Mouse (Mus musculus): ENCODE measurements around the gene Pabpn1l. TPM values are rescaled to one million over a fixed set of nuclear protein-coding genes. Genes with fewer than 3 reads are reported as not detected.
"Not testable (repeated sequence)": the region's sequence is repeated elsewhere in the genome, so short reads cannot be mapped to it uniquely, and the experiment has no call there.

The Pabpn1l gene
- polyA plus RNA-seq, 1 experiment from 2014 or later, result not detected

DNA sequence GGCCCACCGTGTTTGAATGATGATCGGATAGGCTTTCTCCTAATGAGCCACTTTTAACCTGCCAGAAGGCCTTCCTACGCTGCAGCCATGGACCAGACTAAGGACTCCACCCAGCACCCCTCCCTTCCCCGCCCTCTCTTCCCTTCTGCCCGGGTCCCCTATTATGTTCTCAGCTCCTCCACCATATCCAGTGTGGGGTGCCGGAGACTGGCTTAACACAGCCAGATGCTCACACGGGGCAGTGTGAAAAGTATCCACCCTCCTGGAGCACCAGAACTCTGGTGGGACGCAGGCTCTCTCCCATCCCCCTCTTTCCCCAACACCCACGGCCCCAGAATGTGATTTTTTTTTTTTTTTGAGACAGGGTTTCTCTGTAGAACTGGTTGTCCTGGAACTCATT lies 49.0 kb downstream of the Pabpn1l start:
- H3K4me2 ChIP-seq, result no peak overlapping the region
- ATAC-seq (replicated peaks; ENCODE audit: insufficient number of reproducible peaks, insufficient read depth, low FRiP score, low read depth), result no peak
- H3K4me3 ChIP-seq, result no peak overlapping the region
- peaks cover 38% of the 10 kb centered on the region for H3K36me3 ChIP-seq
- WGBS, result 68% methylated on average over 9 of the region's 9 CpGs
- no peaks in the 10 kb centered on the region for H3K9me3 ChIP-seq (replicated peaks)
- no peak overlapping the region for H3K27ac ChIP-seq
- H3K27me3 ChIP-seq, result no peaks in the 10 kb centered on the region
- no peak overlapping the region for H3K9ac ChIP-seq
- H3K4me1 ChIP-seq (replicated peaks), result peaks cover 45% of the 10 kb centered on the region

DNA sequence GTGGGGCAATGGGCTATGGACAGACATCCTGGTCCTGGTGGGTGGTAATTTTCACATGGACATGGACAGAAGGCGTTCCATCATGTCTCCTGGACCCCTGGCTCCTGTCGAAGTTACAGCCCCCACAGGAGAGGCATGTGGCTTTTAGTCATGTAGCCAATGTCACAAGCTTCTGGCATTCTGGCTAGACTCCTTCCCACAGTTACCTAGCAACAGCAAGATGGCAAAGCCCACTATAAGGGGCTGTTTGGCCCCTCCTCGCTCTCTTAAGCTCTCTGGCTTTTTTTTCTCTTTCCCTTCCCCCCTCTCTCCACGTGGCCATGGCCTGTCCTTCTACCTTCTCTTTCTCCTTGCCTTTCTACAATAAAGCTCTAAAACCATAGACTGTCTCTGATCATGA lies 49.4 kb downstream of the Pabpn1l start:
- Histone ChIP-seq H3K36me3 (peaks cover 38% of the 10 kb centered on the region), H3K4me1 (replicated peaks) (peaks cover 45% of the 10 kb centered on the region)
- not testable (repeated sequence) for H3K4me3 ChIP-seq; H3K9ac ChIP-seq; H3K4me2 ChIP-seq; H3K9me3 ChIP-seq (replicated peaks); H3K27me3 ChIP-seq; H3K27ac ChIP-seq; ATAC-seq (replicated peaks; ENCODE audit: insufficient number of reproducible peaks, insufficient read depth, low FRiP score, low read depth)
- WGBS, result 54% methylated on average over 4 of the region's 4 CpGs

- Histone ChIP-seq H3K36me3 (peaks cover 38% of the 10 kb centered on the region), H3K4me2 (no peak overlapping the region), H3K4me3 (no peak overlapping the region), H3K9ac (no peak overlapping the region), H3K9me3 (replicated peaks) (no peaks in the 10 kb centered on the region), H3K27ac (no peak overlapping the region), H3K4me1 (replicated peaks) (peaks cover 45% of the 10 kb centered on the region), H3K27me3 (no peaks in the 10 kb centered on the region)
- WGBS, result 84% methylated on average over 3 of the region's 3 CpGs
- no peak for ATAC-seq (replicated peaks; ENCODE audit: insufficient number of reproducible peaks, insufficient read depth, low FRiP score, low read depth)
Measured at GRCm38 (mm10) chr8:122572751-122573150, 49.8 kb downstream of the Pabpn1l start.

DNA sequence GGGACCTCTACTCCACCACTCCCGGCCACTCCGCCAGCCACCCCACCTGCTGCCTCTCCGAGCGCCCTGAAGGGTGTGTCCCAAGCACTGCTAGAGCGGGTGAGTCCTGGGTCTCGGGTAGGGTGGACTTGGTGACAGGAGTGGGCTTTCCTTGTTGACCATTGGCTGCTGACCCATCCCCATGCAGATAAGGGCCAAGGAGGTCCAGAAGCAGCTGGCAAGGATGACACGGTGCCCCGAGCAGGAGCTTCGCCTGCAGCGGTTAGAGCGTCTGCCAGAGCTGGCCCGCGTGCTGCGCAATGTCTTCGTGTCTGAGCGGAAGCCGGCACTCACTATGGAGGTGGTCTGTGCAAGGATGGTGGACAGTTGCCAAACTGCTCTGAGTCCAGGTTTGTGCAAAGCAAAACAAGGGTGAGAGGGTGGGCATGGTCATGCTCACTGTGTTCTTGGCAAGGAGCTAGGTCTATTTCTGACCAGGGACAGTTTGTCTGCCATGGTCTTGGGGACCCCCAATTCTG lies 50.7 kb downstream of the Pabpn1l start:
- H3K4me2 ChIP-seq, result no peak overlapping the region
- ATAC-seq (replicated peaks; ENCODE audit: insufficient number of reproducible peaks, insufficient read depth, low FRiP score, low read depth), result no peak
- no peaks in the 10 kb centered on the region for H3K27me3 ChIP-seq
- peaks cover 38% of the 10 kb centered on the region for H3K36me3 ChIP-seq
- peaks cover 46% of the 10 kb centered on the region for H3K4me1 ChIP-seq (replicated peaks)
- H3K9ac ChIP-seq, result no peak overlapping the region
- H3K4me3 ChIP-seq, result no peak overlapping the region
- H3K27ac ChIP-seq, result no peak overlapping the region
- WGBS, result 90% methylated on average over 17 of the region's 17 CpGs
- no peaks in the 10 kb centered on the region for H3K9me3 ChIP-seq (replicated peaks)

DNA sequence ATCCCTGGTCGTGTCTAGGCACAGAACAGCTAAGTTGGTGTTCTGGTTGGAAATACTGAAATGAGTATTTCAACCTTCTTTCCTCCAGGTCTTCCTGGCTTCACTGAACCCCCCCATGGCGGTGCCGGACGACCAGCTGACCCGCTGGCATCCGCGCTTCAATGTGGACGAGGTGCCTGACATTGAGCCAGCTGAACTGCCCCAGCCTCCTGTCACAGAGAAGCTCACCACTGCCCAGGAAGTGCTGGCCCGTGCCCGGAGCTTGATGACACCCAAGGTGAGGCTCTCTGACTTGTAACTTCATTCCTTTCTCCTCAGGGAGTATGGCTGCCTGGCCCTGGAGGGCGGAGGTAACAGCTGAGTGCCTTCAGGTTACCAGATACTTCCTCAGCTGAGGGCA lies 51.4 kb downstream of the Pabpn1l start:
- H3K27ac ChIP-seq, result no peak overlapping the region
- no peaks in the 10 kb centered on the region for H3K9me3 ChIP-seq (replicated peaks)
- no peak overlapping the region for H3K9ac ChIP-seq
- no peak for ATAC-seq (replicated peaks; ENCODE audit: insufficient number of reproducible peaks, insufficient read depth, low FRiP score, low read depth)
- 94% methylated on average over 11 of the region's 11 CpGs for WGBS
- no peak overlapping the region for H3K4me2 ChIP-seq
- peaks cover 47% of the 10 kb centered on the region for H3K4me1 ChIP-seq (replicated peaks)
- no peaks in the 10 kb centered on the region for H3K27me3 ChIP-seq
- peaks cover 38% of the 10 kb centered on the region for H3K36me3 ChIP-seq
- H3K4me3 ChIP-seq, result no peak overlapping the region

DNA sequence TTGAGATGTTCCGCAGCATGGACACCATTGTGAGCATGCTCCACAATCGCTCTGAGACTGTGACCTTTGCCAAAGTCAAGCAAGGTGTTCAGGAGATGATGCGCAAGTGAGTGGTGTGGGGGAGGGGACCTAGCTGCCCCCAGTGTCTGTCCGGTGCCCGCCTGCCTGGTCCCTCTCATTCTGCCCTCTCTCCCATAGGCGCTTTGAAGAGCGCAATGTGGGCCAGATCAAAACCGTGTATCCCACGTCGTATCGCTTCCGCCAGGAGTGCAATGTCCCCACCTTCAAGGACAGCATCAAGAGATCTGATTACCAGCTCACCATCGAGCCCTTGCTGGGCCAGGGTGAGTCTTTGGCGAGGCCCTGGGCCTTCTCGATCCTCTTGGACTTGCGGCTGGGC lies 52.5 kb downstream of the Pabpn1l start:
- 94% methylated on average over 16 of the region's 16 CpGs for WGBS
- ATAC-seq (replicated peaks; ENCODE audit: insufficient number of reproducible peaks, insufficient read depth, low FRiP score, low read depth), result no peak
- no peak overlapping the region for H3K27ac ChIP-seq
- H3K27me3 ChIP-seq, result no peaks in the 10 kb centered on the region
- H3K4me3 ChIP-seq, result no peak overlapping the region
- no peak overlapping the region for H3K9ac ChIP-seq
- peaks cover 36% of the 10 kb centered on the region for H3K4me1 ChIP-seq (replicated peaks)
- H3K9me3 ChIP-seq (replicated peaks), result no peaks in the 10 kb centered on the region
- peaks cover 38% of the 10 kb centered on the region for H3K36me3 ChIP-seq
- no peak overlapping the region for H3K4me2 ChIP-seq

Small RNAs within 50 kb of the gene (microRNA-seq; reads per million reads assigned to microRNA genes)
- not detected for gene Mir6396

Other genes starting within 250 kb of the Pabpn1l start
- 26.1 and 31.0 TPM in 2 replicates for gene Zc3h18, start 246.1 kb downstream of the Pabpn1l start, polyA plus RNA-seq (2015; fragmentation: Nextera tagmentation; extraction: Ambion mirVana)
- gene Il17c, start 200.7 kb downstream of the Pabpn1l start, polyA plus RNA-seq (2015; fragmentation: Nextera tagmentation; extraction: Ambion mirVana), result 0.34 TPM in 1 of 2 replicates, not detected in the other
- gene Cyba, start 189.8 kb downstream of the Pabpn1l start, polyA plus RNA-seq (2015; fragmentation: Nextera tagmentation; extraction: Ambion mirVana), result 176 and 197 TPM in 2 replicates
- gene Mvd, start 179.3 kb downstream of the Pabpn1l start, polyA plus RNA-seq (2015; fragmentation: Nextera tagmentation; extraction: Ambion mirVana), result 13.3 and 18.9 TPM in 2 replicates
- gene Snai3, start 162.0 kb downstream of the Pabpn1l start, polyA plus RNA-seq (2015; fragmentation: Nextera tagmentation; extraction: Ambion mirVana), result 2.0 and 2.5 TPM in 2 replicates
- 37.0 and 44.4 TPM in 2 replicates for gene Rnf166, start 146.7 kb downstream of the Pabpn1l start, polyA plus RNA-seq (2015; fragmentation: Nextera tagmentation; extraction: Ambion mirVana)
- gene Ctu2, start 146.6 kb downstream of the Pabpn1l start, polyA plus RNA-seq (2015; fragmentation: Nextera tagmentation; extraction: Ambion mirVana), result 23.0 and 25.6 TPM in 2 replicates
- 11.5 and 13.9 TPM in 2 replicates for gene Piezo1, start 71.4 kb downstream of the Pabpn1l start, polyA plus RNA-seq (2015; fragmentation: Nextera tagmentation; extraction: Ambion mirVana)
- gene Cdt1, start 54.7 kb downstream of the Pabpn1l start, polyA plus RNA-seq (2015; fragmentation: Nextera tagmentation; extraction: Ambion mirVana), result 24.5 and 28.4 TPM in 2 replicates
- 163 and 208 TPM in 2 replicates for gene Aprt, start 45.8 kb downstream of the Pabpn1l start, polyA plus RNA-seq (2015; fragmentation: Nextera tagmentation; extraction: Ambion mirVana)
- 8.0 and 12.2 TPM in 2 replicates for gene Galns, start 11.3 kb downstream of the Pabpn1l start, polyA plus RNA-seq (2015; fragmentation: Nextera tagmentation; extraction: Ambion mirVana)
- gene Trappc2l, start 11.1 kb downstream of the Pabpn1l start, polyA plus RNA-seq (2015; fragmentation: Nextera tagmentation; extraction: Ambion mirVana), result 47.1 and 56.2 TPM in 2 replicates
- gene Cbfa2t3, start 76.4 kb upstream of the Pabpn1l start, polyA plus RNA-seq (2015; fragmentation: Nextera tagmentation; extraction: Ambion mirVana), result 4.2 and 5.9 TPM in 2 replicates
- 13.8 and 16.3 TPM in 2 replicates for gene Acsf3, start 152.7 kb upstream of the Pabpn1l start, polyA plus RNA-seq (2015; fragmentation: Nextera tagmentation; extraction: Ambion mirVana)
- gene Cdh15, start 225.2 kb upstream of the Pabpn1l start, polyA plus RNA-seq (2015; fragmentation: Nextera tagmentation; extraction: Ambion mirVana), result 0.11 and 0.28 TPM in 2 replicates